Mouse (Mus musculus): ENCODE data around the gene Sprr2i. TPM values are rescaled to one million over a fixed set of nuclear protein-coding genes. Genes with fewer than 3 reads are reported as not detected.

The Sprr2i gene
- total and polyA plus RNA-seq, 3 experiments: not detected

DNA sequence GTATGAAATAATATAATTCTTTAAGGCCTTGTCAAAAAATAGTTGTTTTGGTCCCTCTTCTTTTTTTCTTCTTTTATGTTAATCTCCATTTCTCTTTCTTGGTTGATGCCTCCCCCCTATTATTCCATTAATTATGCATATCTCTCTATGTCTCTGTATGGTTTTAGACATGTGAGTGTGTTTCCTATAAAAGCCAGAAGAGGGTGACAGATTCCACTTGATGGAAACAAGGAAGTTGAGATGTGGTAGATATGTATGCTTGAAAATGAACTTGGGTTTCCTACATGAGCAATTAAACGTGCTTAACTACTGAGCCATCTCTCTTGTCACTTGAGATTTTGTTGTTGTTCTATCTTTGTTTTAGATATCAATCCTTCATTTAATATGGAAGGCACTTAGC is 13.5 kb upstream of the Sprr2i start:
- Histone ChIP-seq H3K4me3 (replicated peaks in 1 of 3; ENCODE audit: low read depth in 2 of 3, low read length in 2 of 3, poor library complexity in 1 of 3) (no peak overlapping the region), H3K4me1 (ENCODE audit: control insufficient read depth in 1 of 2, insufficient read depth in 2 of 2) (no peaks in the 10 kb centered on the region), H3K9me3 (replicated peaks; ENCODE audit: low read length) (peaks cover 24% of the 10 kb centered on the region), H3K79me2 (replicated peaks; ENCODE audit: control insufficient read depth, extremely low read depth, insufficient read depth, poor library complexity, severe bottlenecking) (no peaks in the 10 kb centered on the region), H3K27ac (ENCODE audit: insufficient read depth, low read depth) (no peak overlapping the region), H3K36me3 (replicated peaks in 1 of 2; ENCODE audit: control insufficient read depth in 1 of 2, insufficient read depth in 1 of 2, low read length in 1 of 2) (no peaks in the 10 kb centered on the region), H3K9ac (ENCODE audit: insufficient read depth, low read depth) (no peak overlapping the region), H3K27me3 (replicated peaks) (no peaks in the 10 kb centered on the region), H3K4me2 (ENCODE audit: insufficient read depth, low read depth, poor library complexity, severe bottlenecking) (no peak overlapping the region)
- no peak for DNase-seq (ENCODE audit: extremely low read depth)
- in situ Hi-C loops (cut with MboI; ENCODE audit: low pct_ligation_motif_present, low pct_unique_long_range_greater_than_20kb, low sequenced_read_pairs): no loop called here
- peak in 1 of 2 experiments; percentile 15; a peak in 1 of 4 replicates for TF ChIP-seq CTCF (conservative IDR thresholded peaks at IDR 0.05 in 1 of 2, IDR thresholded peaks at IDR 0.05 in 1 of 2; ENCODE audit: low read depth in 2 of 2, low read length in 2 of 2)
- no peak for TF ChIP-seq ZNF384 (IDR thresholded peaks at IDR 0.05; ENCODE audit: low read depth, low read length)
- dilution Hi-C loops (cut with MboI; ENCODE audit: extremely low pct_ligation_motif_present, extremely low pct_unique_long_range_greater_than_20kb, low sequenced_read_pairs): no loop called here

GRCm38 (mm10) chr3:92417782-92418181 is 10.0 kb downstream of the Sprr2i start, which contains the start of gene Sprr2j-ps:
TSS of gene Sprr2j-ps (plus strand) at chr3:92418082.
- peaks cover 28% of the 10 kb centered on the region for H3K9me3 ChIP-seq (replicated peaks; ENCODE audit: low read length)
- no peaks in the 10 kb centered on the region for H3K79me2 ChIP-seq (replicated peaks; ENCODE audit: control insufficient read depth, extremely low read depth, insufficient read depth, poor library complexity, severe bottlenecking)
- DNase-seq (ENCODE audit: extremely low read depth): no peak
- no peak within 1 kb of the TSS for H3K4me2 ChIP-seq (ENCODE audit: insufficient read depth, low read depth, poor library complexity, severe bottlenecking)
- H3K4me3 ChIP-seq (replicated peaks in 1 of 3; ENCODE audit: low read depth in 2 of 3, low read length in 2 of 3, poor library complexity in 1 of 3): no peak within 1 kb of the TSS
- no peak within 1 kb of the TSS for H3K27ac ChIP-seq (ENCODE audit: insufficient read depth, low read depth)
- H3K9ac ChIP-seq (ENCODE audit: insufficient read depth, low read depth): no peak within 1 kb of the TSS
- dilution Hi-C loops (cut with MboI; ENCODE audit: extremely low pct_ligation_motif_present, extremely low pct_unique_long_range_greater_than_20kb, low sequenced_read_pairs) (no loop called here), in situ Hi-C loops (cut with MboI; ENCODE audit: low pct_ligation_motif_present, low pct_unique_long_range_greater_than_20kb, low sequenced_read_pairs) (no loop called here)
- no peaks in the 10 kb centered on the region for H3K36me3 ChIP-seq (replicated peaks in 1 of 2; ENCODE audit: control insufficient read depth in 1 of 2, insufficient read depth in 1 of 2, low read length in 1 of 2)
- TF ChIP-seq ETS1 (conservative IDR thresholded peaks at IDR 0.05; ENCODE audit: low read depth, low read length): no peak
- no peak for TF ChIP-seq MEF2A (IDR thresholded peaks at IDR 0.05; ENCODE audit: borderline replicate concordance, low read depth, low read length)
- TF ChIP-seq E2F4 (IDR thresholded peaks at IDR 0.05; ENCODE audit: insufficient replicate concordance, low read depth, low read length): no peak
- TF ChIP-seq CHD2 (IDR thresholded peaks at IDR 0.05; ENCODE audit: low read length): no peak
- TF ChIP-seq POLR2AphosphoS2 (IDR thresholded peaks at IDR 0.05; ENCODE audit: low read depth, low read length): no peak
- H3K27me3 ChIP-seq (replicated peaks): no peaks in the 10 kb centered on the region
- H3K4me1 ChIP-seq (ENCODE audit: control insufficient read depth in 1 of 2, insufficient read depth in 2 of 2): no peaks in the 10 kb centered on the region

GRCm38 (mm10) chr3:92429323-92429722 is 21.5 kb downstream of the Sprr2i start, which contains the start of gene Gm9774:
TSS of gene Gm9774 (minus strand) at chr3:92429423.
- Histone ChIP-seq H3K4me2 (ENCODE audit: insufficient read depth, low read depth, poor library complexity, severe bottlenecking) (no peak within 1 kb of the TSS), H3K27me3 (replicated peaks) (no peaks in the 10 kb centered on the region), H3K4me3 (replicated peaks in 1 of 3; ENCODE audit: low read depth in 2 of 3, low read length in 2 of 3, poor library complexity in 1 of 3) (no peak within 1 kb of the TSS), H3K9ac (ENCODE audit: insufficient read depth, low read depth) (no peak within 1 kb of the TSS), H3K36me3 (replicated peaks in 1 of 2; ENCODE audit: control insufficient read depth in 1 of 2, insufficient read depth in 1 of 2, low read length in 1 of 2) (no peaks in the 10 kb centered on the region), H3K27ac (ENCODE audit: insufficient read depth, low read depth) (no peak within 1 kb of the TSS), H3K9me3 (replicated peaks; ENCODE audit: low read length) (peaks cover 22% of the 10 kb centered on the region), H3K79me2 (replicated peaks; ENCODE audit: control insufficient read depth, extremely low read depth, insufficient read depth, poor library complexity, severe bottlenecking) (no peaks in the 10 kb centered on the region), H3K4me1 (ENCODE audit: control insufficient read depth in 1 of 2, insufficient read depth in 2 of 2) (no peaks in the 10 kb centered on the region)
- TF ChIP-seq SMC3 (IDR thresholded peaks at IDR 0.05; ENCODE audit: low read depth, low read length) (no peak), TCF12 (IDR thresholded peaks at IDR 0.05; ENCODE audit: low read depth, low read length) (no peak), POLR2AphosphoS2 (IDR thresholded peaks at IDR 0.05; ENCODE audit: low read depth, low read length) (no peak), CHD1 (IDR thresholded peaks at IDR 0.05; ENCODE audit: low read depth, low read length) (no peak), JUN (IDR thresholded peaks at IDR 0.05; ENCODE audit: insufficient read depth, low read depth, low read length) (no peak), USF1 (IDR thresholded peaks at IDR 0.05; ENCODE audit: low read depth, low read length) (no peak), BHLHE40 (IDR thresholded peaks at IDR 0.05; ENCODE audit: low read depth, low read length) (no peak)
- dilution Hi-C loops (cut with MboI; ENCODE audit: extremely low pct_ligation_motif_present, extremely low pct_unique_long_range_greater_than_20kb, low sequenced_read_pairs) (no loop called here), in situ Hi-C loops (cut with MboI; ENCODE audit: low pct_ligation_motif_present, low pct_unique_long_range_greater_than_20kb, low sequenced_read_pairs) (no loop called here)
- DNase-seq (ENCODE audit: extremely low read depth): no peak
